Mouse (Mus musculus) liver, adult 2 months (tissue): Measurements from ENCODE around the gene Zc3h18.

Experiments
- CTCF ChIP-seq: fragments of 200-500 bp; IDR thresholded peaks from 2 replicates; pipeline ENCODE4 v1.5.1; 2011; ENCODE audit warnings: low read depth, low read length, control low read depth
- POLR2A ChIP-seq: fragments of 200-500 bp; IDR thresholded peaks from 2 replicates; pipeline ENCODE4 v1.6.1; 2011; ENCODE audit warnings: low read length, control low read depth; ENCODE audit not compliant: insufficient read depth; ENCODE audit errors: extremely low read depth

DNA sequence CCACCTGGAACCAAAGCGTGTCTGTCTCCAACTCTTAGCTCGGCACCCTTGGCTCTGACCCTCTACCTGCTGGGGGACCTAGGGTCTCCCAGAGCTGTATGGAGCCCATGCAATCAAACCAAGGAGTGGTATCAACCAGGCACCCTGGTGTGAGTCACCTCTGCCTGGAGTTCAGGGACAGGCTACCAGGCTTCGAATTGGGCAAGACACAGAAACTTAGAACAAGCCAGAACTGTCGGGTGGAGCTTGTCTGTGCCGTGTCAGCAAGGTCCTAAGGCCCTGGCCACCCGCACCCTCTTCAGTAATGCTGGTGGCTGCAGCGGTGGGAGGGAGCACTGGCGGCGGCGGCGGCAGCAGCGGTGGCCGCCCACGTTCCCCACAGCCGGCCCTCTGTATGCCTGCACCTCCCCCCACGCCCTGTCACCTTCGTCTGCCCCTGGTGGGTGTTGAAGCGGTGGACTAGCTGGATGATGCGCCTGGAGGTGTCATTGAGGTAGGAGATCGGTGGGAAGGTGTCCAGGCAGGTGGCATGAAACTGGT, 60.2 kb downstream of the Zc3h18 start:
- TF ChIP-seq POLR2A (no peak), CTCF (no peak)
